Mouse (Mus musculus): ENCODE measurements around the gene Cit.

Cit gene

GRCm38 (mm10) chr5:116003154-116003553 lies 158.1 kb downstream of the Cit start:
- no peak for TF ChIP-seq GATA4 (IDR thresholded peaks at IDR 0.05; ENCODE audit: insufficient replicate concordance, low read length)

GRCm38 (mm10) chr5:116003825-116004224 lies 158.7 kb downstream of the Cit start:
- no peak for TF ChIP-seq GATA4 (IDR thresholded peaks at IDR 0.05; ENCODE audit: insufficient replicate concordance, low read length)

GRCm38 (mm10) chr5:116004271-116004670 lies 159.2 kb downstream of the Cit start:
- no peak for TF ChIP-seq GATA4 (IDR thresholded peaks at IDR 0.05; ENCODE audit: insufficient replicate concordance, low read length)

GRCm38 (mm10) chr5:116006324-116007099 lies 161.4 kb downstream of the Cit start:
- no peak for TF ChIP-seq GATA4 (IDR thresholded peaks at IDR 0.05; ENCODE audit: insufficient replicate concordance, low read length)

GRCm38 (mm10) chr5:116007723-116008122 lies 162.6 kb downstream of the Cit start:
- no peak for TF ChIP-seq GATA4 (IDR thresholded peaks at IDR 0.05; ENCODE audit: insufficient replicate concordance, low read length)

GRCm38 (mm10) chr5:116009091-116009851 lies 164.2 kb downstream of the Cit start:
- no peak for TF ChIP-seq GATA4 (IDR thresholded peaks at IDR 0.05; ENCODE audit: insufficient replicate concordance, low read length)

GRCm38 (mm10) chr5:116009884-116010627 lies 165.0 kb downstream of the Cit start:
- no peak for TF ChIP-seq GATA4 (IDR thresholded peaks at IDR 0.05; ENCODE audit: insufficient replicate concordance, low read length)

- no peak for TF ChIP-seq GATA4 (IDR thresholded peaks at IDR 0.05; ENCODE audit: insufficient replicate concordance, low read length)
These were observed 166.6 kb downstream of the Cit start for GRCm38 (mm10) chr5:116011700-116012099.

- TF ChIP-seq GATA4 (IDR thresholded peaks at IDR 0.05; ENCODE audit: insufficient replicate concordance, low read length), result no peak
These were observed 167.4 kb downstream of the Cit start for GRCm38 (mm10) chr5:116012503-116012902.

- TF ChIP-seq GATA4 (IDR thresholded peaks at IDR 0.05; ENCODE audit: insufficient replicate concordance, low read length), result no peak
These were observed 168.7 kb downstream of the Cit start for GRCm38 (mm10) chr5:116013821-116014220.

GRCm38 (mm10) chr5:116014237-116014636 lies 169.2 kb downstream of the Cit start:
- no peak for TF ChIP-seq GATA4 (IDR thresholded peaks at IDR 0.05; ENCODE audit: insufficient replicate concordance, low read length)

- TF ChIP-seq GATA4 (IDR thresholded peaks at IDR 0.05; ENCODE audit: insufficient replicate concordance, low read length), result no peak
These were observed 171.5 kb downstream of the Cit start for GRCm38 (mm10) chr5:116016542-116016941.

GRCm38 (mm10) chr5:116017391-116017790 lies 172.3 kb downstream of the Cit start:
- no peak for TF ChIP-seq GATA4 (IDR thresholded peaks at IDR 0.05; ENCODE audit: insufficient replicate concordance, low read length)

GRCm38 (mm10) chr5:116018196-116018595 lies 173.1 kb downstream of the Cit start:
- no peak for TF ChIP-seq GATA4 (IDR thresholded peaks at IDR 0.05; ENCODE audit: insufficient replicate concordance, low read length)

- no peak for TF ChIP-seq GATA4 (IDR thresholded peaks at IDR 0.05; ENCODE audit: insufficient replicate concordance, low read length)
These were observed 173.7 kb downstream of the Cit start for GRCm38 (mm10) chr5:116018784-116019183.

GRCm38 (mm10) chr5:116019371-116019770 lies 174.3 kb downstream of the Cit start:
- TF ChIP-seq GATA4 (IDR thresholded peaks at IDR 0.05; ENCODE audit: insufficient replicate concordance, low read length), result no peak

Measured in liver, adult (tissue).